Mouse (Mus musculus): ENCODE results near the gene Ptpn11. TPM values are rescaled to one million over a fixed set of nuclear protein-coding genes. Genes with fewer than 3 reads are reported as not detected.
A peak's percentile ranks its signal among the peaks of the same experiment; 100 is the strongest.

Ptpn11 gene
- total and polyA plus RNA-seq, 2 experiments from 2014 or later, result 27.9 to 47.5 TPM

- Histone ChIP-seq H3K4me1 (ENCODE audit: insufficient read depth, low read length) (peaks cover 11% of the 10 kb centered on the region; the same call in 1 of the 2 replicates), H3K4me3 (ENCODE audit: low read length) (no peak overlapping the region), H3K4me2 (ENCODE audit: low read depth, low read length) (no peak overlapping the region), H3K9ac (replicated peaks; ENCODE audit: low read length) (no peak overlapping the region), H3K9me3 (ENCODE audit: low read length) (no peaks in the 10 kb centered on the region), H3K27me3 (ENCODE audit: insufficient read depth, low read length) (no peaks in the 10 kb centered on the region), H3K36me3 (ENCODE audit: insufficient read depth, low read length) (no peaks in the 10 kb centered on the region), H3K27ac (peak overlapping the region; percentile 78; the same call in 1 of the 2 replicates)
- no peak for TF ChIP-seq CTCF (IDR thresholded peaks at IDR 0.05; ENCODE audit: low read depth)
- ATAC-seq (no peak), DNase-seq (ENCODE audit: low spot score) (peak; percentile 34)
- WGBS, result 61% methylated on average over 14 of the region's 14 CpGs
These were observed 77.0 kb downstream of the Ptpn11 start for GRCm38 (mm10) chr5:121114151-121114550.

GRCm38 (mm10) chr5:121112390-121112789 is 78.8 kb downstream of the Ptpn11 start:
- Histone ChIP-seq H3K9ac (replicated peaks; ENCODE audit: low read length) (no peak overlapping the region), H3K4me1 (ENCODE audit: insufficient read depth, low read length) (peaks cover 11% of the 10 kb centered on the region; the same call in 1 of the 2 replicates), H3K27me3 (ENCODE audit: insufficient read depth, low read length) (no peaks in the 10 kb centered on the region), H3K9me3 (ENCODE audit: low read length) (no peaks in the 10 kb centered on the region), H3K36me3 (ENCODE audit: insufficient read depth, low read length) (no peaks in the 10 kb centered on the region), H3K4me3 (ENCODE audit: low read length) (no peak overlapping the region), H3K4me2 (ENCODE audit: low read depth, low read length) (no peak overlapping the region), H3K27ac (no peak overlapping the region)
- ATAC-seq (no peak), DNase-seq (ENCODE audit: low spot score) (no peak)
- peak; percentile 45 for TF ChIP-seq CTCF (IDR thresholded peaks at IDR 0.05; ENCODE audit: low read depth)
- 54% methylated on average over 5 of the region's 5 CpGs for WGBS

- no peak for TF ChIP-seq CTCF (IDR thresholded peaks at IDR 0.05; ENCODE audit: low read depth)
- Histone ChIP-seq H3K4me3 (ENCODE audit: low read length) (no peak overlapping the region), H3K36me3 (ENCODE audit: insufficient read depth, low read length) (no peaks in the 10 kb centered on the region), H3K4me2 (ENCODE audit: low read depth, low read length) (no peak overlapping the region), H3K27me3 (ENCODE audit: insufficient read depth, low read length) (no peaks in the 10 kb centered on the region), H3K4me1 (ENCODE audit: insufficient read depth, low read length) (peaks cover 7% of the 10 kb centered on the region; the same call in 1 of the 2 replicates), H3K27ac (no peak overlapping the region), H3K9me3 (ENCODE audit: low read length) (no peaks in the 10 kb centered on the region), H3K9ac (replicated peaks; ENCODE audit: low read length) (no peak overlapping the region)
- WGBS, result 84% methylated on average over 18 of the region's 18 CpGs
- ATAC-seq (no peak), DNase-seq (ENCODE audit: low spot score) (no peak)
These were observed 79.9 kb downstream of the Ptpn11 start for GRCm38 (mm10) chr5:121111106-121111915.

GRCm38 (mm10) chr5:121109185-121109584 is 82.0 kb downstream of the Ptpn11 start:
- H3K9ac ChIP-seq (replicated peaks; ENCODE audit: low read length), result no peak overlapping the region
- H3K4me1 ChIP-seq (ENCODE audit: insufficient read depth, low read length), result no peaks in the 10 kb centered on the region
- no peaks in the 10 kb centered on the region for H3K27me3 ChIP-seq (ENCODE audit: insufficient read depth, low read length)
- ATAC-seq (no peak), DNase-seq (ENCODE audit: low spot score) (no peak)
- TF ChIP-seq CTCF (IDR thresholded peaks at IDR 0.05; ENCODE audit: low read depth), result no peak
- H3K4me2 ChIP-seq (ENCODE audit: low read depth, low read length), result no peak overlapping the region
- H3K27ac ChIP-seq, result no peak overlapping the region
- no peak overlapping the region for H3K4me3 ChIP-seq (ENCODE audit: low read length)
- no peaks in the 10 kb centered on the region for H3K36me3 ChIP-seq (ENCODE audit: insufficient read depth, low read length)
- 83% methylated on average over 7 of the region's 7 CpGs for WGBS
- no peaks in the 10 kb centered on the region for H3K9me3 ChIP-seq (ENCODE audit: low read length)

- no peak overlapping the region for H3K27ac ChIP-seq
- H3K4me1 ChIP-seq (ENCODE audit: insufficient read depth, low read length), result no peaks in the 10 kb centered on the region
- no peaks in the 10 kb centered on the region for H3K27me3 ChIP-seq (ENCODE audit: insufficient read depth, low read length)
- H3K36me3 ChIP-seq (ENCODE audit: insufficient read depth, low read length), result no peaks in the 10 kb centered on the region
- no peak for ATAC-seq
- H3K4me2 ChIP-seq (ENCODE audit: low read depth, low read length), result no peak overlapping the region
- no peaks in the 10 kb centered on the region for H3K9me3 ChIP-seq (ENCODE audit: low read length)
- no peak overlapping the region for H3K4me3 ChIP-seq (ENCODE audit: low read length)
- H3K9ac ChIP-seq (replicated peaks; ENCODE audit: low read length), result no peak overlapping the region
- DNase-seq (ENCODE audit: low spot score), result no peak
- 79% methylated on average over 3 of the region's 3 CpGs for WGBS
- no peak for TF ChIP-seq CTCF (IDR thresholded peaks at IDR 0.05; ENCODE audit: low read depth)
These were observed 84.3 kb downstream of the Ptpn11 start for GRCm38 (mm10) chr5:121106913-121107312.

GRCm38 (mm10) chr5:121100886-121101580 is 90.2 kb downstream of the Ptpn11 start:
- Histone ChIP-seq H3K4me2 (ENCODE audit: low read depth, low read length) (no peak overlapping the region), H3K4me1 (ENCODE audit: insufficient read depth, low read length) (no peaks in the 10 kb centered on the region), H3K27me3 (ENCODE audit: insufficient read depth, low read length) (no peaks in the 10 kb centered on the region), H3K9me3 (ENCODE audit: low read length) (no peaks in the 10 kb centered on the region), H3K4me3 (ENCODE audit: low read length) (no peak overlapping the region), H3K27ac (no peak overlapping the region; the same call in 1 of the 2 replicates), H3K36me3 (ENCODE audit: insufficient read depth, low read length) (no peaks in the 10 kb centered on the region), H3K9ac (replicated peaks; ENCODE audit: low read length) (no peak overlapping the region)
- no peak for TF ChIP-seq CTCF (IDR thresholded peaks at IDR 0.05; ENCODE audit: low read depth)
- no peak for DNase-seq (ENCODE audit: low spot score)
- ATAC-seq, result no peak
- WGBS, result 71% methylated on average over 9 of the region's 9 CpGs
